In the genomic region with DNA sequence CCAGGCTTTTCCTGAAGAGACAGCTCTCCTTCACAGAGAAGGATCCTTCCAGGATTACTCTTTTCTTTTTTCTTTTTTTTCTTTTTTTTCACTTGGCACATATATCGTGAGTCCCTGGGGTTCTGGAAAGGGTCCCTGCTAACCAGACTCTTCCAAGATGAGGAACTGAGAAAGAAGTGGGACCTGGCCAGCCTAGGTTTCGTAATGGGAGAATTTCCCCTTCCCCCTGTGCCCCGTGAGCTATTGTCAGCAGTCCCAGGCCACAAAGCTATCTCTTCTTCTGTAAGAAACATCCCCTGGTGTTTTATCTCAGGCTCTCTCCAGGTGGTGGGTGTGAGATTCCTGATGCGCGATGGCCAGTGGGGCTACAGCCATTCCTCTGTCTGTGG, we compare ENCODE assay signal across 8 mouse cellular contexts. TPM values are rescaled to one million over a fixed set of nuclear protein-coding genes. Genes with fewer than 3 reads are reported as not detected.
DNase-seq lines count a peak whose midpoint lies in the region; ATAC-seq and TF ChIP-seq lines count a peak whose summit lies in the region.

No protein-coding gene starts in this region.

- no peak for ATAC-seq in kidney, embryonic 15.5 days (replicated peaks; ENCODE audit: low FRiP score)
- no peak for ATAC-seq in embryonic facial prominence, embryonic 14.5 days (ENCODE audit: low read depth)
- ATAC-seq in limb, embryonic 11.5 days (ENCODE audit: insufficient number of reproducible peaks, low FRiP score, low TSS enrichment, low read depth) = no peak
- no peak for ATAC-seq in midbrain, postnatal 0 days (ENCODE audit: low FRiP score)
- no peak for ATAC-seq in megakaryocyte-erythroid progenitor cell, adult 5-6 weeks (replicated peaks; ENCODE audit: low FRiP score, low TSS enrichment, poor library complexity, severe bottlenecking)

- H3K36me3 ChIP-seq in kidney, embryonic 15.5 days = peaks cover 5% of the 10 kb centered on the region; the same call in 1 of the 2 replicates
- peaks cover 7% of the 10 kb centered on the region; the same call in 1 of the 2 replicates for H3K36me3 ChIP-seq in embryonic facial prominence, embryonic 14.5 days (ENCODE audit: control insufficient read depth, insufficient read depth, low read length)
- no peaks in the 10 kb centered on the region for H3K36me3 ChIP-seq in limb, embryonic 11.5 days (ENCODE audit: control insufficient read depth, insufficient read depth, low read length)
- H3K36me3 ChIP-seq in midbrain, postnatal 0 days (ENCODE audit: insufficient read depth, low read length) = no peaks in the 10 kb centered on the region

- TF ChIP-seq CTCF in midbrain, postnatal 0 days (IDR thresholded peaks at IDR 0.05) = no peak

- WGBS in kidney, embryonic 15.5 days = 66% methylated on average over 5 of the region's 5 CpGs
- 63% methylated on average over 5 of the region's 5 CpGs for WGBS in embryonic facial prominence, embryonic 14.5 days
- WGBS in limb, embryonic 11.5 days = 66% methylated on average over 5 of the region's 5 CpGs
- WGBS in midbrain, postnatal 0 days = 44% methylated on average over 5 of the region's 5 CpGs

- no peak for DNase-seq in kidney, postnatal 14 days
- DNase-seq in embryonic facial prominence, embryonic 14.5 days (ENCODE audit: low spot score) = no peak
- DNase-seq in limb, embryonic 11.5 days (ENCODE audit: low spot score) = no peak
- DNase-seq in midbrain, postnatal 0 days (ENCODE audit: low spot score) = no peak
- no peak for DNase-seq in urinary bladder, adult 18-20 months (ENCODE audit: low spot score in 2 of 2)
- no peak for DNase-seq in cerebellum, adult 8-10 months

- H3K9me3 ChIP-seq in kidney, embryonic 15.5 days (replicated peaks) = no peaks in the 10 kb centered on the region
- no peaks in the 10 kb centered on the region for H3K9me3 ChIP-seq in embryonic facial prominence, embryonic 14.5 days (ENCODE audit: control insufficient read depth, low read length)
- H3K9me3 ChIP-seq in limb, embryonic 11.5 days (ENCODE audit: control insufficient read depth, low read length) = no peaks in the 10 kb centered on the region
- no peaks in the 10 kb centered on the region for H3K9me3 ChIP-seq in midbrain, postnatal 0 days (ENCODE audit: low read length)

- no peak overlapping the region for H3K27ac ChIP-seq in kidney, embryonic 15.5 days
- no peak overlapping the region for H3K27ac ChIP-seq in embryonic facial prominence, embryonic 14.5 days (replicated peaks; ENCODE audit: low read depth, low read length)
- H3K27ac ChIP-seq in limb, embryonic 11.5 days (replicated peaks; ENCODE audit: low read depth, low read length) = no peak overlapping the region
- H3K27ac ChIP-seq in midbrain, postnatal 0 days (ENCODE audit: low read depth, low read length) = no peak overlapping the region

- no peak overlapping the region for H3K9ac ChIP-seq in kidney, embryonic 15.5 days
- H3K9ac ChIP-seq in embryonic facial prominence, embryonic 14.5 days (ENCODE audit: low read depth, low read length) = peak overlapping the region; percentile 64
- H3K9ac ChIP-seq in limb, embryonic 11.5 days (ENCODE audit: low read length) = no peak overlapping the region; the same call in 1 of the 2 replicates
- H3K9ac ChIP-seq in midbrain, postnatal 0 days (replicated peaks; ENCODE audit: low read length, poor library complexity, severe bottlenecking) = no peak overlapping the region

- H3K4me2 ChIP-seq in kidney, embryonic 15.5 days = peak overlapping the region; percentile 83
- peak overlapping the region; percentile 71; the same call in 1 of the 2 replicates for H3K4me2 ChIP-seq in embryonic facial prominence, embryonic 14.5 days (ENCODE audit: low read depth, low read length)
- H3K4me2 ChIP-seq in limb, embryonic 11.5 days (ENCODE audit: low read depth, severe bottlenecking) = peak overlapping the region; percentile 54
- peak overlapping the region; percentile 70; the same call in 1 of the 2 replicates for H3K4me2 ChIP-seq in midbrain, postnatal 0 days (ENCODE audit: low read depth, low read length, poor library complexity, severe bottlenecking)

- H3K4me3 ChIP-seq in kidney, embryonic 15.5 days (replicated peaks) = no peak overlapping the region
- peak overlapping the region; percentile 51 for H3K4me3 ChIP-seq in embryonic facial prominence, embryonic 14.5 days (ENCODE audit: low read depth, low read length)
- H3K4me3 ChIP-seq in limb, embryonic 11.5 days (ENCODE audit: low read depth, low read length) = no peak overlapping the region
- H3K4me3 ChIP-seq in midbrain, postnatal 0 days (ENCODE audit: low read depth, low read length) = no peak overlapping the region

- H3K27me3 ChIP-seq in kidney, embryonic 15.5 days = no peaks in the 10 kb centered on the region
- H3K27me3 ChIP-seq in embryonic facial prominence, embryonic 14.5 days (replicated peaks; ENCODE audit: control insufficient read depth, insufficient read depth, low read length) = no peaks in the 10 kb centered on the region
- no peaks in the 10 kb centered on the region for H3K27me3 ChIP-seq in limb, embryonic 11.5 days (ENCODE audit: control insufficient read depth, insufficient read depth, low read length)
- no peaks in the 10 kb centered on the region for H3K27me3 ChIP-seq in midbrain, postnatal 0 days (ENCODE audit: insufficient read depth, low read length)

- peaks cover 33% of the 10 kb centered on the region for H3K4me1 ChIP-seq in kidney, embryonic 15.5 days
- H3K4me1 ChIP-seq in embryonic facial prominence, embryonic 14.5 days (ENCODE audit: control insufficient read depth, insufficient read depth, low read length) = peaks cover 12% of the 10 kb centered on the region; the same call in 1 of the 2 replicates
- peaks cover 8% of the 10 kb centered on the region for H3K4me1 ChIP-seq in limb, embryonic 11.5 days (ENCODE audit: control insufficient read depth, insufficient read depth, low read length)
- H3K4me1 ChIP-seq in midbrain, postnatal 0 days (ENCODE audit: insufficient read depth, low read length) = peaks cover 9% of the 10 kb centered on the region; the same call in 1 of the 2 replicates

RNA-seq across cellular contexts. Expression of a gene that starts 0.6 kb away (rescaled TPM):
- 133 and 136 TPM in 2 replicates for polyA plus RNA-seq in kidney, embryonic 15.5 days (2015; fragmentation: Nextera tagmentation; extraction: Ambion mirVana)
- 202 and 210 TPM in 2 replicates for polyA plus RNA-seq in embryonic facial prominence, embryonic 14.5 days (2014; fragmentation: Nextera tagmentation; extraction: Ambion mirVana)
- polyA plus RNA-seq in limb, embryonic 11.5 days (2014; fragmentation: Nextera tagmentation; extraction: Ambion mirVana) = 99.6 and 106 TPM in 2 replicates
- total RNA-seq in midbrain, postnatal 0 days (2014; rRNA removed) = 45.4 and 48.4 TPM in 2 replicates
- polyA plus RNA-seq in midbrain, postnatal 0 days (2015; fragmentation: Nextera tagmentation; extraction: Ambion mirVana) = 47.8 and 54.0 TPM in 2 replicates
- 44.2 and 46.0 TPM in 2 replicates for total RNA-seq in megakaryocyte-erythroid progenitor cell, adult 5-6 weeks (2014; fragmentation: Nextera tagmentation)
- 67.3 and 69.2 TPM in 2 replicates for total RNA-seq in megakaryocyte-erythroid progenitor cell, adult 5-6 weeks (2017)

RNA-seq across cellular contexts. Expression of a gene that starts 11.1 kb away (rescaled TPM):
- polyA plus RNA-seq in kidney, embryonic 15.5 days (2015; fragmentation: Nextera tagmentation; extraction: Ambion mirVana) = 1.6 and 2.6 TPM in 2 replicates
- 1.6 and 2.9 TPM in 2 replicates for polyA plus RNA-seq in embryonic facial prominence, embryonic 14.5 days (2014; fragmentation: Nextera tagmentation; extraction: Ambion mirVana)
- polyA plus RNA-seq in limb, embryonic 11.5 days (2014; fragmentation: Nextera tagmentation; extraction: Ambion mirVana) = 4.9 and 6.0 TPM in 2 replicates
- 0.11 and 0.33 TPM in 2 replicates for total RNA-seq in midbrain, postnatal 0 days (2014; rRNA removed)
- polyA plus RNA-seq in midbrain, postnatal 0 days (2015; fragmentation: Nextera tagmentation; extraction: Ambion mirVana) = 0.16 and 0.25 TPM in 2 replicates
- not detected in 2 replicates for total RNA-seq in megakaryocyte-erythroid progenitor cell, adult 5-6 weeks (2014; fragmentation: Nextera tagmentation)
- total RNA-seq in megakaryocyte-erythroid progenitor cell, adult 5-6 weeks (2017) = 1.5 and 3.5 TPM in 2 replicates

RNA-seq across cellular contexts. Expression of a gene that starts 23.8 kb away (rescaled TPM):
- 112 and 130 TPM in 2 replicates for polyA plus RNA-seq in kidney, embryonic 15.5 days (2015; fragmentation: Nextera tagmentation; extraction: Ambion mirVana)
- 107 and 119 TPM in 2 replicates for polyA plus RNA-seq in embryonic facial prominence, embryonic 14.5 days (2014; fragmentation: Nextera tagmentation; extraction: Ambion mirVana)
- 195 and 200 TPM in 2 replicates for polyA plus RNA-seq in limb, embryonic 11.5 days (2014; fragmentation: Nextera tagmentation; extraction: Ambion mirVana)
- total RNA-seq in midbrain, postnatal 0 days (2014; rRNA removed) = 42.7 and 52.3 TPM in 2 replicates
- polyA plus RNA-seq in midbrain, postnatal 0 days (2015; fragmentation: Nextera tagmentation; extraction: Ambion mirVana) = 95.7 and 96.9 TPM in 2 replicates
- 73.4 and 90.4 TPM in 2 replicates for total RNA-seq in megakaryocyte-erythroid progenitor cell, adult 5-6 weeks (2014; fragmentation: Nextera tagmentation)
- total RNA-seq in megakaryocyte-erythroid progenitor cell, adult 5-6 weeks (2017) = 49.0 and 50.4 TPM in 2 replicates

RNA-seq across cellular contexts. Expression of a gene that starts 24.5 kb away (rescaled TPM):
- 849 and 854 TPM in 2 replicates for polyA plus RNA-seq in kidney, embryonic 15.5 days (2015; fragmentation: Nextera tagmentation; extraction: Ambion mirVana)
- polyA plus RNA-seq in embryonic facial prominence, embryonic 14.5 days (2014; fragmentation: Nextera tagmentation; extraction: Ambion mirVana) = 834 and 939 TPM in 2 replicates
- 720 and 731 TPM in 2 replicates for polyA plus RNA-seq in limb, embryonic 11.5 days (2014; fragmentation: Nextera tagmentation; extraction: Ambion mirVana)
- 553 TPM in 2 replicates for total RNA-seq in midbrain, postnatal 0 days (2014; rRNA removed)
- polyA plus RNA-seq in midbrain, postnatal 0 days (2015; fragmentation: Nextera tagmentation; extraction: Ambion mirVana) = 832 and 847 TPM in 2 replicates
- 794 and 967 TPM in 2 replicates for total RNA-seq in megakaryocyte-erythroid progenitor cell, adult 5-6 weeks (2014; fragmentation: Nextera tagmentation)
- 188 and 249 TPM in 2 replicates for total RNA-seq in megakaryocyte-erythroid progenitor cell, adult 5-6 weeks (2017)

RNA-seq across cellular contexts. Expression of a gene that starts 33.4 kb away (rescaled TPM):
- polyA plus RNA-seq in kidney, embryonic 15.5 days (2015; fragmentation: Nextera tagmentation; extraction: Ambion mirVana) = 109 and 110 TPM in 2 replicates
- 116 and 132 TPM in 2 replicates for polyA plus RNA-seq in embryonic facial prominence, embryonic 14.5 days (2014; fragmentation: Nextera tagmentation; extraction: Ambion mirVana)
- polyA plus RNA-seq in limb, embryonic 11.5 days (2014; fragmentation: Nextera tagmentation; extraction: Ambion mirVana) = 118 and 123 TPM in 2 replicates
- total RNA-seq in midbrain, postnatal 0 days (2014; rRNA removed) = 61.0 and 63.4 TPM in 2 replicates
- 93.5 and 96.6 TPM in 2 replicates for polyA plus RNA-seq in midbrain, postnatal 0 days (2015; fragmentation: Nextera tagmentation; extraction: Ambion mirVana)
- 75.0 and 119 TPM in 2 replicates for total RNA-seq in megakaryocyte-erythroid progenitor cell, adult 5-6 weeks (2014; fragmentation: Nextera tagmentation)
- total RNA-seq in megakaryocyte-erythroid progenitor cell, adult 5-6 weeks (2017) = 168 and 233 TPM in 2 replicates
